Mouse (Mus musculus) stomach, embryonic 14.5 days (tissue): ENCODE data around the gene Mthfsl. TPM values are rescaled to one million over a fixed set of nuclear protein-coding genes. Genes with fewer than 3 reads are reported as not detected.
"Not testable (repeated sequence)": the region's sequence is repeated elsewhere in the genome, so short reads cannot be mapped to it uniquely, and the experiment has no call there.

Experiments
- ATAC-seq: fragments of 200-750 bp; cut with Nextera tagmentation; 2 replicates; pipeline ENCODE4 v1.8.0; 2017; ENCODE audit warnings: low read depth, moderate TSS enrichment; ENCODE audit not compliant: insufficient number of reproducible peaks, insufficient read depth, low FRiP score
- H3K27ac ChIP-seq: fragments of 300-500 bp; sonication (generic); 2 replicates; pipeline ENCODE4 v1.5.1; 2014; ENCODE audit warnings: mild to moderate bottlenecking, low read length, moderate library complexity, mixed read lengths
- H3K27me3 ChIP-seq: fragments of 300-500 bp; sonication (generic); 2 replicates; pipeline ENCODE4 v1.6.1; 2014; ENCODE audit warnings: low read length, control low read depth, mixed read lengths; ENCODE audit not compliant: control insufficient read depth, insufficient read depth
- H3K36me3 ChIP-seq: fragments of 300-500 bp; sonication (generic); 2 replicates; pipeline ENCODE4 v1.6.1; 2014; ENCODE audit warnings: mild to moderate bottlenecking, control low read depth, low read length, moderate library complexity, mixed read lengths; ENCODE audit not compliant: control insufficient read depth, insufficient read depth
- H3K4me1 ChIP-seq: fragments of 300-500 bp; sonication (generic); 2 replicates; pipeline ENCODE4 v1.6.1; 2014; ENCODE audit warnings: low read length, control low read depth, mixed read lengths; ENCODE audit not compliant: control insufficient read depth, insufficient read depth
- H3K4me2 ChIP-seq: fragments of 300-500 bp; sonication (generic); replicated peaks from 2 replicates; pipeline ENCODE4 v1.6.1; 2014; ENCODE audit warnings: low read depth, low read length, control low read depth
- H3K4me3 ChIP-seq: fragments of 300-500 bp; sonication (generic); 2 replicates; pipeline ENCODE4 v1.5.1; 2014; ENCODE audit warnings: low read depth, low read length, control low read depth
- H3K9ac ChIP-seq: fragments of 300-500 bp; sonication (generic); replicated peaks from 2 replicates; pipeline ENCODE4 v1.6.1; 2014; ENCODE audit warnings: low read depth, mild to moderate bottlenecking, control low read depth, low read length, moderate library complexity, mixed read lengths
- H3K9me3 ChIP-seq: fragments of 300-500 bp; sonication (generic); 2 replicates; pipeline ENCODE4 v1.6.1; 2016; ENCODE audit warnings: low read depth, low read length, control low read depth; ENCODE audit not compliant: control insufficient read depth
- WGBS: fragments of 180-500 bp; shearing (Covaris S2); extraction: QIAGEN DNeasy Blood & Tissue Kit; methylation state at CpG from one replicate; pipeline ENCODE4 v1.1.7; 2014; 5-methylcytosine and 5-hydroxymethylcytosine counted together
- polyA plus RNA-seq: library from polyadenylated mRNA; unstranded; fragments of >200 nt; fragmentation: Nextera tagmentation; extraction: Ambion mirVana; gene quantifications from 2 replicates; pipeline ENCODE4 v1.2.1, GENCODE M21; 2014

Gene Mthfsl
- polyA plus RNA-seq, 1 experiment from 2014 or later: 45.8 TPM

- H3K9ac ChIP-seq, H3K9me3 ChIP-seq, H3K4me2 ChIP-seq, H3K4me1 ChIP-seq, H3K27ac ChIP-seq, H3K4me3 ChIP-seq, H3K27me3 ChIP-seq, ATAC-seq, H3K36me3 ChIP-seq: not testable (repeated sequence)
- WGBS: 97% methylated on average over 11 of the region's 15 CpGs
Measured at GRCm38 (mm10) chr9:88650742-88651141, 69.4 kb downstream of the Mthfsl start.

Other genes with a start within 250 kb of the Mthfsl start
- 123 and 135 TPM in 2 replicates for gene Syncrip, start 237.7 kb downstream of the Mthfsl start, polyA plus RNA-seq
- 10.1 and 16.1 TPM in 2 replicates for gene Zfp949, start 172.3 kb downstream of the Mthfsl start, polyA plus RNA-seq
- not detected in 2 replicates for gene Trim43a, start 139.4 kb downstream of the Mthfsl start, polyA plus RNA-seq
- gene Bcl2a1d, start 11.6 kb upstream of the Mthfsl start, polyA plus RNA-seq: 0.55 and 0.58 TPM in 2 replicates
- 0.15 and 0.19 TPM in 2 replicates for gene Trim43c, start 118.9 kb upstream of the Mthfsl start, polyA plus RNA-seq
- 0.32 TPM in 1 of 2 replicates, not detected in the other for gene Bcl2a1a, start 236.6 kb upstream of the Mthfsl start, polyA plus RNA-seq